ENCODE assay signal across 22 mouse cellular contexts in the genomic region with DNA sequence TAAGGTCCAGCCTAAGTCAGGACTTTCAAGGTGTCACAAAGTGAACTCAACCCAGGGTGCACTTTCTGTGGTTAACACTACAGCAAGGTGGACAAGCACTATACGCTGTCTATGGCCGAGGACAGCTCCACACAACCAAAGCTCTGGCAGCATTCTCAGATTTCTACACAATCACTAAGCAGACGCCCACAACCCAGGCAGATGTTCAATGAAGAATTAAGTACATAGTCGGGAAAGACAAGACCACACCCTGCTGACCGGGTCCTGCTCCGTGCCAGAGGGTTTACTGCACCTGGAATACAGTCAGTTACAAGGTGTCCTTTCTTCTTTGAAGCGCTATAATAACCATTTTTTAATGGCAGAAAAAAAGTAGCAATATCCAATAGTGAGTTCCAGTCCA. TPM values are rescaled to one million over a fixed set of nuclear protein-coding genes. Genes with fewer than 3 reads are reported as not detected.
A peak's percentile ranks its signal among the peaks of the same experiment; 100 is the strongest.
DNase-seq lines count a peak whose midpoint lies in the region; ATAC-seq and TF ChIP-seq lines count a peak whose summit lies in the region.
"Had no signal": no experiment of that assay in that cellular context is flagged by ENCODE, and none has a peak within 500 bp of the region (broad histone marks: within the 10 kb centered on the region; RNA-seq: fewer than 3 reads in every experiment).

No protein-coding gene starts in this region.

- WGBS in liver, embryonic 11.5 days = 75% methylated on average over 7 of the region's 7 CpGs

- intact Hi-C loops in gastrocnemius, adult 2 months (cut with DNase I) = loop anchor here (2.0 kb wide), 1 partner anchor 97 kb away; no protein-coding TSS in a partner anchor

- peak; percentile 14 for DNase-seq in gastrocnemius, adult 2 months
- DNase-seq in gastrocnemius, postnatal 25 days = no peak
- no peak for DNase-seq in liver, embryonic 11.5 days (ENCODE audit: low spot score)
- DNase-seq in liver = no peak
- peak; percentile 56 for DNase-seq in fat pad, adult 2 months (ENCODE audit: extremely low read depth, low read depth, low spot score)
- DNase-seq in cerebellum, postnatal 10 days = no peak
- DNase-seq: adrenal gland, adult 8-10 months; adrenal gland, postnatal 25 days; cerebellum, adult 11-12 months; cerebellum, adult 8-10 months; cerebellum, postnatal 14 days; gastrocnemius, postnatal 10 days; heart, adult 2 months had no signal

- no peak overlapping the region for H3K9ac ChIP-seq in liver, embryonic 11.5 days (ENCODE audit: low read depth, low read length)
- H3K9ac ChIP-seq: embryonic facial prominence, embryonic 12.5 days; embryonic facial prominence, embryonic 15.5 days; forebrain, embryonic 12.5 days; forebrain, embryonic 15.5 days; heart, embryonic 13.5 days; hindbrain, embryonic 12.5 days; hindbrain, embryonic 15.5 days had no signal

- no peak for ATAC-seq in liver, embryonic 11.5 days (replicated peaks; ENCODE audit: low FRiP score)
- ATAC-seq: activated CD4-positive, CD25-positive, alpha-beta regulatory T cell, adult 4 months; forebrain, embryonic 15.5 days had no signal

- no peak for TF ChIP-seq CTCF in gastrocnemius, adult 2 months (IDR thresholded peaks at IDR 0.05)

- H3K4me2 ChIP-seq in liver, embryonic 11.5 days = no peak overlapping the region
- H3K4me2 ChIP-seq: embryonic facial prominence, embryonic 12.5 days; embryonic facial prominence, embryonic 15.5 days; forebrain, embryonic 12.5 days; forebrain, embryonic 15.5 days; heart, embryonic 13.5 days; hindbrain, embryonic 12.5 days; hindbrain, embryonic 15.5 days had no signal

- H3K27ac ChIP-seq in gastrocnemius, adult 2 months = peak overlapping the region; percentile 16; the same call in 1 of the 2 replicates
- 0 out of 2 replicates have a peak overlapping the region, but pooled peaks have one; percentile 7 for H3K27ac ChIP-seq in liver, embryonic 11.5 days (ENCODE audit: low read depth, low read length)
- H3K27ac ChIP-seq: embryonic facial prominence, embryonic 12.5 days; embryonic facial prominence, embryonic 15.5 days; forebrain, embryonic 12.5 days; forebrain, embryonic 15.5 days; heart, adult 2 months; heart, embryonic 10.5 days; heart, embryonic 13.5 days; hindbrain, embryonic 12.5 days; hindbrain, embryonic 15.5 days had no signal

- H3K9me3 ChIP-seq in liver, embryonic 11.5 days (ENCODE audit: control insufficient read depth, low read length) = no peaks in the 10 kb centered on the region
- H3K9me3 ChIP-seq: embryonic facial prominence, embryonic 12.5 days; embryonic facial prominence, embryonic 15.5 days; forebrain, embryonic 12.5 days; forebrain, embryonic 15.5 days; heart, embryonic 10.5 days; heart, embryonic 13.5 days; hindbrain, embryonic 12.5 days; hindbrain, embryonic 15.5 days had no signal

- H3K36me3 ChIP-seq in liver, embryonic 11.5 days (ENCODE audit: control insufficient read depth, insufficient read depth, low read length) = peaks cover 29% of the 10 kb centered on the region; the same call in 1 of the 2 replicates

- H3K27me3 ChIP-seq in liver, embryonic 11.5 days (replicated peaks; ENCODE audit: control insufficient read depth, insufficient read depth, low read length) = no peaks in the 10 kb centered on the region
- H3K27me3 ChIP-seq: embryonic facial prominence, embryonic 12.5 days; embryonic facial prominence, embryonic 15.5 days; forebrain, embryonic 12.5 days; forebrain, embryonic 15.5 days; heart, embryonic 13.5 days; hindbrain, embryonic 12.5 days; hindbrain, embryonic 15.5 days had no signal

- H3K4me1 ChIP-seq in liver, embryonic 11.5 days (replicated peaks; ENCODE audit: control insufficient read depth, insufficient read depth, low read length) = peaks cover 31% of the 10 kb centered on the region

- no peak overlapping the region for H3K4me3 ChIP-seq in gastrocnemius, adult 2 months
- no peak overlapping the region for H3K4me3 ChIP-seq in liver, embryonic 11.5 days (ENCODE audit: low read depth, low read length)
- H3K4me3 ChIP-seq: embryonic facial prominence, embryonic 12.5 days; embryonic facial prominence, embryonic 15.5 days; forebrain, embryonic 12.5 days; forebrain, embryonic 15.5 days; heart, adult 2 months; heart, embryonic 10.5 days; heart, embryonic 13.5 days; hindbrain, embryonic 12.5 days; hindbrain, embryonic 15.5 days had no signal

RNA-seq across cellular contexts. Expression of a gene that starts 25.7 kb away (rescaled TPM):
- total RNA-seq in gastrocnemius, adult 2 months (2021) = 1 to 10 TPM; 5.6 to 8.1 TPM
- total RNA-seq in gastrocnemius, postnatal 25 days (2021) = 1 to 10 TPM; 7.0 to 7.2 TPM
- 5.1 and 5.4 TPM in 2 replicates for polyA plus RNA-seq in liver, embryonic 11.5 days (2014; fragmentation: Nextera tagmentation; extraction: Ambion mirVana)

Comparison
In these comparisons a context has a peak if more than half of its experiments do, and no peak if none do; other contexts are left out.
1. DNase-seq: peak in gastrocnemius, adult 2 months (single experiment) and fat pad, adult 2 months (single experiment); none in gastrocnemius, postnatal 25 days (single experiment), liver, embryonic 11.5 days (single experiment), liver (single experiment) and cerebellum, postnatal 10 days (0 of 2).